Mouse (Mus musculus): ENCODE measurements at regions not wholly inside any gene's neighbourhood (a gene's known extent, or its start where the extent isn't known, plus 50 kb on each side); places are given as distances from the start of the nearest gene placed in this dataset.
A peak's percentile ranks its signal among the peaks of the same experiment; 100 is the strongest.
"Not testable (repeated sequence)": the region's sequence is repeated elsewhere in the genome, so short reads cannot be mapped to it uniquely, and the experiment has no call there.

GRCm38 (mm10) chr10:120284785-120285184 lies 57.9 kb downstream of the Llph start:
- no peak for DNase-seq (ENCODE audit: low spot score in 2 of 2)

- DNase-seq (ENCODE audit: low spot score in 2 of 2): no peak
These were observed 65.0 kb downstream of the Llph start for GRCm38 (mm10) chr10:120291912-120292311.

GRCm38 (mm10) chr10:120293381-120293780 lies 66.5 kb downstream of the Llph start:
- DNase-seq (ENCODE audit: low spot score in 2 of 2): not testable (repeated sequence)

GRCm38 (mm10) chr10:120294487-120294886 lies 67.6 kb downstream of the Llph start:
- DNase-seq (ENCODE audit: low spot score in 2 of 2): no peak

GRCm38 (mm10) chr10:120297311-120297710 lies 70.4 kb downstream of the Llph start:
- DNase-seq (ENCODE audit: low spot score in 2 of 2): no peak

GRCm38 (mm10) chr10:120298293-120298927 lies 71.5 kb downstream of the Llph start:
- DNase-seq (ENCODE audit: low spot score in 2 of 2): no peak

- peak in 1 of 2 experiments; percentile 50 for DNase-seq (ENCODE audit: low spot score in 2 of 2)
These were observed 79.1 kb downstream of the Llph start for GRCm38 (mm10) chr10:120306010-120306409.

- no peak for DNase-seq (ENCODE audit: low spot score in 2 of 2)
These were observed 81.8 kb downstream of the Llph start for GRCm38 (mm10) chr10:120308681-120309080.

Data from spleen, postnatal 10 days (tissue).